Mouse (Mus musculus) heart, adult 2 months (tissue): ENCODE data around the gene Dmgdh. TPM values are rescaled to one million over a fixed set of nuclear protein-coding genes. Genes with fewer than 3 reads are reported as not detected.

Source experiments
- DNase-seq, 2 experiments: peaks; one replicate each; pipeline ENCODE4 v3.0.0; 2021
- H3K27ac ChIP-seq: fragments of 200-600 bp; 2 replicates; pipeline ENCODE4 v1.8.1; 2022
- H3K27me3 ChIP-seq: fragments of 200-500 bp; 2 replicates; pipeline ENCODE4 v1.6.1; 2012; ENCODE audit warnings: mild to moderate bottlenecking, low read length, inconsistent platforms, mixed read lengths; ENCODE audit not compliant: control insufficient read depth, insufficient read depth
- H3K36me3 ChIP-seq: fragments of 200-500 bp; 2 replicates; pipeline ENCODE4 v1.6.1; 2012; ENCODE audit warnings: low read length, inconsistent platforms; ENCODE audit not compliant: control insufficient read depth, insufficient read depth
- H3K4me1 ChIP-seq: fragments of 200-500 bp; 2 replicates; pipeline ENCODE4 v1.6.1; 2011; ENCODE audit warnings: low read length; ENCODE audit not compliant: control insufficient read depth, insufficient read depth
- H3K4me3 ChIP-seq: fragments of 200-600 bp; 2 replicates; pipeline ENCODE4 v1.8.1; 2022
- H3K79me2 ChIP-seq: fragments of 200-500 bp; replicated peaks from 2 replicates; pipeline ENCODE4 v1.6.1; 2012; ENCODE audit warnings: mild to moderate bottlenecking, inconsistent platforms, low read length, moderate library complexity, mixed read lengths; ENCODE audit not compliant: control insufficient read depth, insufficient read depth
- H3K9ac ChIP-seq: fragments of 200-500 bp; 2 replicates; pipeline ENCODE4 v1.6.1; 2012; ENCODE audit warnings: low read depth, mild to moderate bottlenecking, control low read depth, inconsistent platforms, low read length, mixed read lengths
- CTCF ChIP-seq: fragments of 200-600 bp; IDR thresholded peaks from 2 replicates; pipeline ENCODE4 v1.8.1; 2022; ENCODE audit warnings: antibody characterized with exemption, mild to moderate bottlenecking, moderate library complexity
- EP300 ChIP-seq: fragments of 200-500 bp; IDR thresholded peaks from 2 replicates; pipeline ENCODE4 v1.6.1; 2011; ENCODE audit warnings: low read depth, low read length, control low read depth; ENCODE audit not compliant: insufficient read depth
- POLR2A ChIP-seq: fragments of 200-500 bp; IDR thresholded peaks from 2 replicates; pipeline ENCODE4 v1.6.1; 2011; ENCODE audit warnings: mild to moderate bottlenecking, low read depth, low read length, control low read depth; ENCODE audit not compliant: insufficient read depth
- WGBS: fragments of 180-500 bp; shearing (Covaris S2); methylation state at CpG from one replicate; pipeline ENCODE4 v1.1.7; 2018; 5-methylcytosine and 5-hydroxymethylcytosine counted together
- intact Hi-C: fragments of 180-260 bp; cut with DNase I; formaldehyde crosslinking; loops from one replicate; pipeline ENCODE4 v1.15.1; 2025
- polyA plus RNA-seq: library from polyadenylated mRNA; depleted of rRNA; stranded (reverse); fragments of >200 nt; gene quantifications from 2 replicates; pipeline ENCODE4 v1.2.3, GENCODE M21; 2012
- total RNA-seq, 2 experiments: library from RNA; stranded (reverse); gene quantifications; 2 replicates each; pipeline ENCODE4 v1.2.3; 2021

The Dmgdh gene
- total and polyA plus RNA-seq, 3 experiments: not detected

DNA sequence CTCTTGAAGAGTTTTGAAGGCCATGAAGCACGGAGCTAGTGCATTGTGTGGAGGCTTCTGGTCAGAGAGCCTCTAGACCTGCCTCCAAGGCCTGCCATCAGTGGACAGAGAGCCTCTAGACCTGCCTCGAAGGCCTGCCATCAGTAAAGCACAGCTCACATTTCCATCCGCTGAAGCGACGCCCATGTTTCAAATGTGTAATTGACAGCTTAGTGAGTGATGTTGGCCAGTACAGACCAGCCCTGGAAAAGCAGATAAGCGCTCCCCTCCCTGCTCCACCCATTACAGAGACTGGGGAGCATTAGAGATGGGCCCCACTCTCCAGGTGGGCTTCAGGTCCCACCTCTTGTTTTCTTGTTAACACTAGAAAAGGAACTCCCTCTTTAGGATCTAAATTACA lies 83.3 kb downstream of the Dmgdh start:
- H3K79me2 ChIP-seq: no peaks in the 10 kb centered on the region
- no peak overlapping the region for H3K27ac ChIP-seq
- H3K4me3 ChIP-seq: no peak overlapping the region
- DNase-seq: no peak
- H3K27me3 ChIP-seq: no peaks in the 10 kb centered on the region
- no peak overlapping the region for H3K9ac ChIP-seq
- H3K4me1 ChIP-seq: no peaks in the 10 kb centered on the region
- WGBS: 75% methylated on average over 6 of the region's 6 CpGs
- no peak for TF ChIP-seq CTCF
- no peak for TF ChIP-seq POLR2A
- TF ChIP-seq EP300: no peak
- H3K36me3 ChIP-seq: no peaks in the 10 kb centered on the region
- intact Hi-C loops: no loop called here

DNA sequence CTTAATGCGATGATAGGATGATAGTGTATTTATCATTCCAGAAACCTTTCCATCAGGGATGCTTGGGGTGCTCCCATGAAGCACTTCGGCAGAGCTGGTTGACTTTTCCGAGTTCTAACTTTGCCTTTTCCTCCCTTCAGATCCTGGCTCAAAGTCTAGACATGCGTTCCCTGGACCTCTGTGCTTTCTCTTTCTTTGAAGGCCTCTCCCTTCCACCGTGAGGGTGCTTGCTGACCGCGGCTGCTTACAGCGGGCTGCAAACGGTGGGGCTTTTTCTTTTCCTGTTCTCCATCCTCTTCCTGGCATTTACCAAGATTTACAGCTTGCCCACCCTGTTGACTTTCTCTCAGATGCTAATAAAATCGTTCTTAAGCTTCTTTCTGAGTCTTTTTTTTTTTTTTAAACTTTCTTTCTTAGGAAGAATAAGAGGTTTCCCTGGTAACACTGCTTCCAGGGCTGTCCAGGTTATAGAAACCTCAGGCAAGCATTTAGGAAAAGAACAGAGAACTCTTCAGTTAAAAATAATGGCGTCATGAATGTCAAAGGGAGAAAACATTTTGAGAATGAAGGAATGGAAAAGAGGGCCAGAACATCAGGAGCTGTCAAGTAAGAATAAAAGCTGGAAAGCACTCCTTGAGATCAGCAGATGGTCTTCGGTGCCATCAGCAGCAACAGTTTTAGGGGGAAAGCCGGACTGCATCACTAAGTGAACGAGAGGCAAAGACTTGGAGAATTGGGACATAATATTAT lies 84.1 kb downstream of the Dmgdh start:
- intact Hi-C loops: no loop called here
- TF ChIP-seq CTCF (no peak), POLR2A (no peak), EP300 (no peak)
- WGBS: 66% methylated on average over 14 of the region's 14 CpGs

DNA sequence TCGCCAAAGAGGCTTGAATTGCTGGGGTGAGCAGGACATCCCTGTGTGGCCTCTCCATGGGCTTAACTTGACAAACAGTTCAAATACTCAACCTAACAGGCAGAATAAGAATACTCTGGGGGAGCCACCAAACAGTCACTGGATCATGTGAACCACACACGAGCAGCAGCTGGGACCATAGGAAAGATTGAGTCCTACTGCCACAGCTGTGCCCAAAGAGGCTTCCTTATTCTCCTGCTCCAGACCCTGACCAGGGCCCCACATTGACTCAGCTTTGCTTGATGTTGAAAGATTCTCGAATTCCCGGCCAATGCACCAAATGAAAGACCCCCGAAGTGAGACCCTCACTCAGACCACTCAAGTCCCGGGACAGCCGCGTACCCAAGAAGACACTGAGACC lies 87.6 kb downstream of the Dmgdh start:
- no peaks in the 10 kb centered on the region for H3K27me3 ChIP-seq
- 92% methylated on average over 8 of the region's 8 CpGs for WGBS
- no peaks in the 10 kb centered on the region for H3K79me2 ChIP-seq
- no peaks in the 10 kb centered on the region for H3K36me3 ChIP-seq
- intact Hi-C loops: no loop called here
- no peak for DNase-seq
- H3K9ac ChIP-seq: no peak overlapping the region
- no peaks in the 10 kb centered on the region for H3K4me1 ChIP-seq
- no peak overlapping the region for H3K27ac ChIP-seq
- TF ChIP-seq CTCF (no peak), EP300 (no peak), POLR2A (no peak)
- no peak overlapping the region for H3K4me3 ChIP-seq

More for the DNA sequence above, 84.1 kb downstream of the Dmgdh start:
- H3K36me3 ChIP-seq: no peaks in the 10 kb centered on the region
- no peaks in the 10 kb centered on the region for H3K27me3 ChIP-seq
- H3K79me2 ChIP-seq: no peaks in the 10 kb centered on the region
- H3K27ac ChIP-seq: no peak overlapping the region
- no peak for DNase-seq
- no peak overlapping the region for H3K9ac ChIP-seq
- H3K4me1 ChIP-seq: no peaks in the 10 kb centered on the region
- H3K4me3 ChIP-seq: no peak overlapping the region

DNA sequence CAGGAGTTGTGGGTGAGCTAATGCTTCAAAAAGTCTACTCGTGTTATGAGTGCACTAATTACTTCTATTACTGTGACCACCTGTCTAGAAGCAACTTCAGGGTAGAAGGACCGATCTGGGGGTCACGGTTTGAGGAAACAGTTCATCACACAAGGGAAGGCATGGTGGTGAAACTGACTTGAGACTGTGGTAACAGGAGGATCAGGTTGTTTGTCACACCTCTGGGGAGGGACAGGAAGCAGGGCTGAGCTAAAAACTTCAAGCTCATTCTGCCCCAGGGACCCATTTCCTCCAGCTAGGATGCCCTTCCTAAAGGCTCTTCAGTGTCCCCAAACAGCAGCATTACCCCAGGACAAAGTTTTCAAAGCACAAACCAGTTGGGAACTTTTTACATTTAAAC lies 88.6 kb downstream of the Dmgdh start:
- DNase-seq: no peak
- intact Hi-C loops: no loop called here
- H3K4me3 ChIP-seq: no peak overlapping the region
- H3K4me1 ChIP-seq: no peaks in the 10 kb centered on the region
- 81% methylated on average over 3 of the region's 3 CpGs for WGBS
- no peaks in the 10 kb centered on the region for H3K27me3 ChIP-seq
- TF ChIP-seq POLR2A: no peak
- no peak for TF ChIP-seq EP300
- no peak for TF ChIP-seq CTCF
- H3K27ac ChIP-seq: no peak overlapping the region
- no peaks in the 10 kb centered on the region for H3K79me2 ChIP-seq
- no peaks in the 10 kb centered on the region for H3K36me3 ChIP-seq
- no peak overlapping the region for H3K9ac ChIP-seq

DNA sequence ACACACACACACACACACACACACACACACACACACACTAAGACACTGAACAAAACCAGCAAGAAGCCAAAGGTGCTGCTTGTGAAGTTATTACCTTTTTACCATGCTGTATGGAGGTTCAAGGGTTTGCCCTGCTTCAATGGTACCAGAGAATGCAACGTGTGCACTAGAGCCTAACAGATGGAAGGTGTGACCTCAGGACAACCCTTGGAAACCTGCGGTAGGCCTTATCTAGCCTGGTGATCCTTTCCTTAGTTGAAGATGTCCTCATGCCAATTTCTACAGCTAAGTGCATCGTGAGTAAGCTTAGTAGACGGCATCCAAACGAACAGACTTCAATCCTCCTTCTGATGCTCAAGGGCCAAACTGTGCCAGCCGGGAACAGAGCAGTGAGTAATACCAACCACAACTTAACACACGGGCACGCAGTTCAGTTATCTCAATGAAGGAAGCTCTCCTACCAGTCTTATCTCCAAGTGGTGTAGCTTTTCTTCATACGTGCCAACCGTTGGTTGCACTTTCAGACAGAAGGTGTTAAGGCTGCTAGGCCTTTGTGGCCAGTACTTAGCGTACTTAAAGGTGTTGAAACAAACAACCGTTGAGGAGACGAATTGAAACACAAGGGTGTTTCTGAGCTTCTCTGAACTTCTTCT lies 90.2 kb downstream of the Dmgdh start:
- no peak overlapping the region for H3K4me3 ChIP-seq
- H3K4me1 ChIP-seq: no peaks in the 10 kb centered on the region
- DNase-seq: no peak
- H3K27me3 ChIP-seq: no peaks in the 10 kb centered on the region
- no peaks in the 10 kb centered on the region for H3K36me3 ChIP-seq
- TF ChIP-seq EP300 (no peak), CTCF (no peak), POLR2A (no peak)
- no peaks in the 10 kb centered on the region for H3K79me2 ChIP-seq
- no peak overlapping the region for H3K27ac ChIP-seq
- intact Hi-C loops: no loop called here
- 75% methylated on average over 13 of the region's 13 CpGs for WGBS
- H3K9ac ChIP-seq: no peak overlapping the region

DNA sequence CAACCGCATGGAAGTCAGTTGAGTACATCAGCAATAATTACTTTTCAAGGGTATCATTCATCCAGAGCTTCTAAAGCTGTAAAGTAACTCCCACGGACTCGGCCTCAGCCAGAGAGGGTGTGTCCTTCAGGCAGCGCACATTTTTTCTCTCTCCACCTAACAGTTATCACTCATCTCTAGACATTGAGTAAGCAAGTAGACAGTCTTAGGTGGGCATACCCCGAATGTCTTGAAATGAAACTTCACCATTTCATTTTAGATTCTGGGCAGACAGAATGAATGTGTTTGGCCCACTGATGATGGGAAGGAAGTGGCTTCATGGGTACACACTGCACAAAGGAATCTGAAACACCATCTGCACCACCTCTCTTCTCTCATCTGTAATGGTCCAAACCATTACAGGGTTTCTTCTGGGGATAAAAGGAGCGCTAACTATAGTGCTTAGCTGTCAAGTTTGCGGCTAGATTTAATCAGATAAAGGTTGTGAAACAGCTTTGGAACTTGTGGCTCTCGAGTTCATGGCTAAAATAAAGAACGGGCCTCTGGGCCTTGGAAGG lies 96.9 kb downstream of the Dmgdh start:
- no peaks in the 10 kb centered on the region for H3K36me3 ChIP-seq
- WGBS: 36% methylated on average over 9 of the region's 9 CpGs
- no peak for DNase-seq
- H3K9ac ChIP-seq: peak overlapping the region; percentile 97
- H3K79me2 ChIP-seq: no peaks in the 10 kb centered on the region
- peaks cover 2% of the 10 kb centered on the region for H3K4me1 ChIP-seq
- H3K27ac ChIP-seq: peak overlapping the region; percentile 93
- intact Hi-C loops: loop anchor here (5.0 kb wide), 2 partner anchors 161 to 586 kb away; partner anchors contain the start of gene Ap3b1
- TF ChIP-seq CTCF: no peak
- TF ChIP-seq POLR2A: no peak
- no peak for TF ChIP-seq EP300
- peak overlapping the region; percentile 74 for H3K4me3 ChIP-seq
- no peaks in the 10 kb centered on the region for H3K27me3 ChIP-seq
